Comparison of ENCODE assay signal across 21 mouse cellular contexts in genomic region chr19:10194337-10194736, GRCm38 (mm10). TPM values are rescaled to one million over a fixed set of nuclear protein-coding genes. Genes with fewer than 3 reads are reported as not detected.
DNase-seq lines count a peak whose midpoint lies in the region; ATAC-seq and TF ChIP-seq lines count a peak whose summit lies in the region.
"Had no signal": no experiment of that assay in that cellular context is flagged by ENCODE, and none has a peak within 500 bp of the region (broad histone marks: within the 10 kb centered on the region; RNA-seq: fewer than 3 reads in every experiment).

No protein-coding gene starts in this region.

- no peak for TF ChIP-seq RAD21 in MEL (IDR thresholded peaks at IDR 0.05; ENCODE audit: low read depth, low read length)

- DNase-seq in layer of hippocampus, adult 2 months (ENCODE audit: low spot score in 2 of 2) = no peak
- no peak for DNase-seq in layer of hippocampus, adult 9-11 months
- DNase-seq in lung, embryonic 14.5 days = peak; percentile 9
- no peak for DNase-seq in lung, postnatal 10 days
- DNase-seq in MEL (ENCODE audit: low read depth, low spot score) = no peak
- DNase-seq in stomach, postnatal 0 days (ENCODE audit: low spot score) = no peak
- DNase-seq in natural killer cell, adult 2 months (ENCODE audit: low spot score in 2 of 2) = no peak
- DNase-seq: adrenal gland, postnatal 36 days; cerebellum, adult 18-20 months; cerebellum, postnatal 25 days; kidney, adult 8-10 months; kidney, postnatal 14 days had no signal

- no peaks in the 10 kb centered on the region for H3K9me3 ChIP-seq in lung, embryonic 14.5 days (ENCODE audit: low read depth, low read length)
- H3K9me3 ChIP-seq in MEL (replicated peaks; ENCODE audit: insufficient read depth, low read length) = no peaks in the 10 kb centered on the region
- no peaks in the 10 kb centered on the region for H3K9me3 ChIP-seq in stomach, postnatal 0 days (ENCODE audit: control insufficient read depth, low read length)
- H3K9me3 ChIP-seq: embryonic facial prominence, embryonic 15.5 days; G1E; heart, embryonic 10.5 days; lung, embryonic 15.5 days; midbrain, embryonic 10.5 days; neural tube, embryonic 12.5 days had no signal

- no peaks in the 10 kb centered on the region for H3K4me1 ChIP-seq in lung, embryonic 14.5 days (ENCODE audit: insufficient read depth)
- H3K4me1 ChIP-seq in MEL (ENCODE audit: control insufficient read depth in 1 of 2, insufficient read depth in 2 of 2, low read length in 2 of 2) = peaks cover 0 to 8% of the 10 kb centered on the region in 2 experiments; a peak in 2 of 4 replicates
- no peaks in the 10 kb centered on the region for H3K4me1 ChIP-seq in stomach, postnatal 0 days (replicated peaks; ENCODE audit: control insufficient read depth, insufficient read depth)
- H3K4me1 ChIP-seq: embryonic facial prominence, embryonic 15.5 days; lung, embryonic 15.5 days; neural tube, embryonic 12.5 days had no signal

- peaks cover 96% of the 10 kb centered on the region for H3K36me3 ChIP-seq in lung, embryonic 14.5 days (ENCODE audit: insufficient read depth)
- peaks cover 4% of the 10 kb centered on the region in 2 experiments; a peak in 3 of 4 replicates for H3K36me3 ChIP-seq in MEL (ENCODE audit: control insufficient read depth in 1 of 2, insufficient read depth in 2 of 2, low read length in 2 of 2)
- H3K36me3 ChIP-seq in stomach, postnatal 0 days (ENCODE audit: control insufficient read depth, insufficient read depth, low read length) = peaks cover 21% of the 10 kb centered on the region

- no peaks in the 10 kb centered on the region for H3K79me2 ChIP-seq in MEL (ENCODE audit: control insufficient read depth, insufficient read depth, low read length, poor library complexity)

- TF ChIP-seq CTCF in layer of hippocampus, adult 2 months (conservative IDR thresholded peaks at IDR 0.05) = peak; percentile 62
- TF ChIP-seq CTCF in lung, embryonic 14.5 days (IDR thresholded peaks at IDR 0.05; ENCODE audit: low read depth) = peak; percentile 40
- TF ChIP-seq CTCF in MEL (IDR thresholded peaks at IDR 0.05 in 2 of 3, conservative IDR thresholded peaks at IDR 0.05 in 1 of 3; ENCODE audit: control insufficient read depth in 1 of 3, insufficient read depth in 1 of 3, low read depth in 2 of 3, low read length in 3 of 3, poor library complexity in 1 of 3, severe bottlenecking in 1 of 3) = peak in 2 of 3 experiments; percentile 4 to 27; a peak in 2 of 6 replicates
- TF ChIP-seq CTCF in stomach, postnatal 0 days (IDR thresholded peaks at IDR 0.05; ENCODE audit: low read depth) = peak; percentile 35; the same call in 1 of the 2 replicates

- no peaks in the 10 kb centered on the region for H3K27me3 ChIP-seq in lung, embryonic 14.5 days (ENCODE audit: insufficient read depth, low read length)
- H3K27me3 ChIP-seq in MEL (ENCODE audit: control insufficient read depth in 1 of 2, insufficient read depth in 2 of 2, low read length in 2 of 2) = no peaks in the 10 kb centered on the region
- no peaks in the 10 kb centered on the region for H3K27me3 ChIP-seq in stomach, postnatal 0 days (ENCODE audit: control insufficient read depth, insufficient read depth, low read length)
- H3K27me3 ChIP-seq: embryonic facial prominence, embryonic 15.5 days; lung, embryonic 15.5 days; neural tube, embryonic 12.5 days had no signal

- no peak for ATAC-seq in lung, embryonic 14.5 days (ENCODE audit: insufficient read depth)
- no peak for ATAC-seq in stomach, postnatal 0 days (ENCODE audit: low FRiP score, low TSS enrichment)
- ATAC-seq: forebrain, embryonic 14.5 days had no signal

- H3K4me2 ChIP-seq in lung, embryonic 14.5 days = no peak overlapping the region
- no peak overlapping the region for H3K4me2 ChIP-seq in stomach, postnatal 0 days (replicated peaks; ENCODE audit: low read depth)
- H3K4me2 ChIP-seq: embryonic facial prominence, embryonic 15.5 days; lung, embryonic 15.5 days; neural tube, embryonic 12.5 days had no signal

- no peak for TF ChIP-seq EP300 in MEL (IDR thresholded peaks at IDR 0.05; ENCODE audit: low read depth in 1 of 2, low read length in 2 of 2)
- TF ChIP-seq EP300 in stomach, postnatal 0 days (optimal IDR thresholded peaks at IDR 0.05) = no peak

- 79% methylated on average over 11 of the region's 11 CpGs for WGBS in lung, embryonic 14.5 days
- WGBS in stomach, postnatal 0 days = 81% methylated on average over 11 of the region's 11 CpGs

- no peak overlapping the region for H3K4me3 ChIP-seq in layer of hippocampus, adult 2 months
- no peak overlapping the region for H3K4me3 ChIP-seq in lung, embryonic 14.5 days (ENCODE audit: low read depth, low read length)
- H3K4me3 ChIP-seq in MEL (ENCODE audit: control insufficient read depth in 1 of 2, insufficient read depth in 1 of 2, low read depth in 2 of 2, low read length in 2 of 2) = no peak overlapping the region
- H3K4me3 ChIP-seq in stomach, postnatal 0 days (ENCODE audit: low read depth, low read length) = no peak overlapping the region
- H3K4me3 ChIP-seq: embryonic facial prominence, embryonic 15.5 days; heart, embryonic 10.5 days; lung, embryonic 15.5 days; midbrain, embryonic 10.5 days; neural tube, embryonic 12.5 days had no signal

- no peak overlapping the region for H3K9ac ChIP-seq in lung, embryonic 14.5 days
- H3K9ac ChIP-seq in MEL (ENCODE audit: control insufficient read depth, low read depth, low read length, poor library complexity, severe bottlenecking) = no peak overlapping the region
- no peak overlapping the region for H3K9ac ChIP-seq in stomach, postnatal 0 days (ENCODE audit: low read length)
- H3K9ac ChIP-seq: embryonic facial prominence, embryonic 15.5 days; lung, embryonic 15.5 days; neural tube, embryonic 12.5 days had no signal

- H3K27ac ChIP-seq in layer of hippocampus, adult 2 months = no peak overlapping the region
- H3K27ac ChIP-seq in lung, embryonic 14.5 days (ENCODE audit: low read depth) = no peak overlapping the region
- H3K27ac ChIP-seq in MEL (ENCODE audit: control insufficient read depth, low read depth, low read length) = no peak overlapping the region
- 0 out of 2 replicates have a peak overlapping the region, but pooled peaks have one; percentile 18 for H3K27ac ChIP-seq in stomach, postnatal 0 days (replicated peaks)
- H3K27ac ChIP-seq: embryonic facial prominence, embryonic 15.5 days; heart, embryonic 10.5 days; lung, embryonic 15.5 days; macrophage; midbrain, embryonic 10.5 days; neural tube, embryonic 12.5 days had no signal

- TF ChIP-seq POLR2A in MEL (IDR thresholded peaks at IDR 0.05; ENCODE audit: control insufficient read depth in 1 of 2, insufficient read depth in 1 of 2, low read depth in 1 of 2, low read length in 2 of 2, poor library complexity in 1 of 2) = no peak

TF ChIP-seq in MEL, 35 proteins besides CTCF, POLR2A, EP300 and RAD21 (continues in another document):
- no peak for TF ChIP-seq ELF1 (IDR thresholded peaks at IDR 0.05; ENCODE audit: low read depth, low read length)
- TF ChIP-seq SIN3A (IDR thresholded peaks at IDR 0.05; ENCODE audit: low read length) = no peak
- TF ChIP-seq ZNF384 (IDR thresholded peaks at IDR 0.05; ENCODE audit: low read depth, low read length) = no peak
- no peak for TF ChIP-seq E2F4 (IDR thresholded peaks at IDR 0.05; ENCODE audit: borderline replicate concordance, low read depth, low read length)
- no peak for TF ChIP-seq USF1 (IDR thresholded peaks at IDR 0.05; ENCODE audit: low read depth, low read length)
- no peak for TF ChIP-seq MAZ (IDR thresholded peaks at IDR 0.05; ENCODE audit: low read depth, low read length)
- TF ChIP-seq BHLHE40 (IDR thresholded peaks at IDR 0.05; ENCODE audit: borderline replicate concordance, low read depth, low read length) = no peak
- no peak for TF ChIP-seq MAX (IDR thresholded peaks at IDR 0.05; ENCODE audit: low read length)
- no peak for TF ChIP-seq ZKSCAN1 (IDR thresholded peaks at IDR 0.05; ENCODE audit: low read depth, low read length)
- no peak for TF ChIP-seq KAT2A (conservative IDR thresholded peaks at IDR 0.05; ENCODE audit: low read depth, low read length)
- no peak for TF ChIP-seq ZMIZ1 (IDR thresholded peaks at IDR 0.05; ENCODE audit: low read depth, low read length)
- TF ChIP-seq MEF2A (IDR thresholded peaks at IDR 0.05; ENCODE audit: extremely low read depth, insufficient replicate concordance, low read depth, low read length, poor library complexity, severe bottlenecking) = no peak
- no peak for TF ChIP-seq MXI1 (IDR thresholded peaks at IDR 0.05; ENCODE audit: low read depth, low read length)

RNA-seq across cellular contexts. Expression of gene Tmem258, which starts 9.5 kb away (rescaled TPM):
- 10 to 100 TPM; 74.0 to 79.7 TPM for total RNA-seq in layer of hippocampus, adult 2 months (2021)
- polyA plus RNA-seq in lung, embryonic 14.5 days (2014; fragmentation: Nextera tagmentation; extraction: Ambion mirVana) = 449 and 486 TPM in 2 replicates
- 322 and 354 TPM in 2 replicates for total RNA-seq in MEL (2012; rRNA removed)
- 100 to 1,000 TPM in 1 of 2 experiments, not detected in 1; 337 TPM for polyA plus RNA-seq in MEL (2012; ENCODE audit: insufficient read depth in 1 of 2, insufficient read length in 2 of 2, low read depth in 1 of 2, low replicate concordance in 2 of 2, missing spikeins in 1 of 2)
- polyA plus RNA-seq in stomach, postnatal 0 days (2015; fragmentation: Nextera tagmentation; extraction: Ambion mirVana) = 330 and 370 TPM in 2 replicates

RNA-seq across cellular contexts. Expression of gene Fen1, which starts 9.6 kb away (rescaled TPM):
- 10 to 100 TPM in 1 of 2 experiments, 1 to 10 TPM in 1; 9.6 to 12.2 TPM for total RNA-seq in layer of hippocampus, adult 2 months (2021)
- 113 and 114 TPM in 2 replicates for polyA plus RNA-seq in lung, embryonic 14.5 days (2014; fragmentation: Nextera tagmentation; extraction: Ambion mirVana)
- 160 and 189 TPM in 2 replicates for total RNA-seq in MEL (2012; rRNA removed)
- polyA plus RNA-seq in MEL (2012; ENCODE audit: insufficient read depth in 1 of 2, insufficient read length in 2 of 2, low read depth in 1 of 2, low replicate concordance in 2 of 2, missing spikeins in 1 of 2) = 100 to 1,000 TPM in 1 of 2 experiments, not detected in 1; 145 TPM
- 27.8 and 29.2 TPM in 2 replicates for polyA plus RNA-seq in stomach, postnatal 0 days (2015; fragmentation: Nextera tagmentation; extraction: Ambion mirVana)

RNA-seq across cellular contexts. Expression of gene Fads1, which starts 11.6 kb away (rescaled TPM):
- 100 to 1,000 TPM; 191 to 198 TPM for total RNA-seq in layer of hippocampus, adult 2 months (2021)
- polyA plus RNA-seq in lung, embryonic 14.5 days (2014; fragmentation: Nextera tagmentation; extraction: Ambion mirVana) = 112 and 117 TPM in 2 replicates
- total RNA-seq in MEL (2012; rRNA removed) = 36.7 and 38.1 TPM in 2 replicates
- 10 to 100 TPM in 1 of 2 experiments, not detected in 1; 69.7 TPM for polyA plus RNA-seq in MEL (2012; ENCODE audit: insufficient read depth in 1 of 2, insufficient read length in 2 of 2, low read depth in 1 of 2, low replicate concordance in 2 of 2, missing spikeins in 1 of 2)
- polyA plus RNA-seq in stomach, postnatal 0 days (2015; fragmentation: Nextera tagmentation; extraction: Ambion mirVana) = 36.3 TPM in 2 replicates

RNA-seq across cellular contexts. Expression of gene Myrf, which starts 46.2 kb away (rescaled TPM):
- total RNA-seq in layer of hippocampus, adult 2 months (2021) = 10 to 100 TPM; 27.0 to 27.8 TPM
- 14.1 TPM in 2 replicates for polyA plus RNA-seq in lung, embryonic 14.5 days (2014; fragmentation: Nextera tagmentation; extraction: Ambion mirVana)
- 0.20 and 0.23 TPM in 2 replicates for total RNA-seq in MEL (2012; rRNA removed)
- 1 to 10 TPM in 1 of 2 experiments, not detected in 1; 2.7 TPM for polyA plus RNA-seq in MEL (2012; ENCODE audit: insufficient read depth in 1 of 2, insufficient read length in 2 of 2, low read depth in 1 of 2, low replicate concordance in 2 of 2, missing spikeins in 1 of 2)
- 9.6 and 10.7 TPM in 2 replicates for polyA plus RNA-seq in stomach, postnatal 0 days (2015; fragmentation: Nextera tagmentation; extraction: Ambion mirVana)
- total RNA-seq: monocyte, adult 5-6 weeks had no signal
- polyA plus RNA-seq: G1E had no signal
